Mouse (Mus musculus) neural tube, embryonic 12.5 days (tissue): Measurements from ENCODE around the gene Syne3. TPM values are rescaled to one million over a fixed set of nuclear protein-coding genes. Genes with fewer than 3 reads are reported as not detected.

Experiments
- ATAC-seq: fragments of 200-750 bp; cut with Nextera tagmentation; 2 replicates; pipeline ENCODE4 v1.8.0; 2017; ENCODE audit warnings: low read depth, mild to moderate bottlenecking, moderate TSS enrichment, moderate library complexity; ENCODE audit not compliant: low FRiP score
- H3K27ac ChIP-seq: fragments of 300-500 bp; sonication (generic); 2 replicates; pipeline ENCODE4 v1.5.1; 2016
- H3K27me3 ChIP-seq: fragments of 300-500 bp; sonication (generic); replicated peaks from 2 replicates; pipeline ENCODE4 v1.6.1; 2016; ENCODE audit warnings: mild to moderate bottlenecking
- H3K36me3 ChIP-seq: fragments of 300-500 bp; sonication (generic); 2 replicates; pipeline ENCODE4 v1.6.1; 2016; ENCODE audit warnings: mild to moderate bottlenecking
- H3K4me1 ChIP-seq: fragments of 300-500 bp; sonication (generic); 2 replicates; pipeline ENCODE4 v1.6.1; 2016
- H3K4me2 ChIP-seq: fragments of 300-500 bp; sonication (generic); replicated peaks from 2 replicates; pipeline ENCODE4 v1.6.1; 2016; ENCODE audit warnings: mild to moderate bottlenecking
- H3K4me3 ChIP-seq: fragments of 300-500 bp; sonication (generic); 2 replicates; pipeline ENCODE4 v1.5.1; 2016
- H3K9ac ChIP-seq: fragments of 300-500 bp; sonication (generic); 2 replicates; pipeline ENCODE4 v1.6.1; 2016; ENCODE audit warnings: mild to moderate bottlenecking
- H3K9me3 ChIP-seq: fragments of 300-500 bp; sonication (generic); 2 replicates; pipeline ENCODE4 v1.6.1; 2016; ENCODE audit warnings: mild to moderate bottlenecking
- WGBS: fragments of 180-500 bp; shearing (Covaris S2); methylation state at CpG from one replicate; pipeline ENCODE4 v1.1.7; 2016; 5-methylcytosine and 5-hydroxymethylcytosine counted together
- polyA plus RNA-seq: library from polyadenylated mRNA; unstranded; fragments of >200 nt; fragmentation: Nextera tagmentation; extraction: Ambion mirVana; gene quantifications from 2 replicates; pipeline ENCODE4 v1.2.1, GENCODE M21; 2016

Gene Syne3
- 0.06 and 0.17 TPM in 2 replicates for polyA plus RNA-seq

DNA sequence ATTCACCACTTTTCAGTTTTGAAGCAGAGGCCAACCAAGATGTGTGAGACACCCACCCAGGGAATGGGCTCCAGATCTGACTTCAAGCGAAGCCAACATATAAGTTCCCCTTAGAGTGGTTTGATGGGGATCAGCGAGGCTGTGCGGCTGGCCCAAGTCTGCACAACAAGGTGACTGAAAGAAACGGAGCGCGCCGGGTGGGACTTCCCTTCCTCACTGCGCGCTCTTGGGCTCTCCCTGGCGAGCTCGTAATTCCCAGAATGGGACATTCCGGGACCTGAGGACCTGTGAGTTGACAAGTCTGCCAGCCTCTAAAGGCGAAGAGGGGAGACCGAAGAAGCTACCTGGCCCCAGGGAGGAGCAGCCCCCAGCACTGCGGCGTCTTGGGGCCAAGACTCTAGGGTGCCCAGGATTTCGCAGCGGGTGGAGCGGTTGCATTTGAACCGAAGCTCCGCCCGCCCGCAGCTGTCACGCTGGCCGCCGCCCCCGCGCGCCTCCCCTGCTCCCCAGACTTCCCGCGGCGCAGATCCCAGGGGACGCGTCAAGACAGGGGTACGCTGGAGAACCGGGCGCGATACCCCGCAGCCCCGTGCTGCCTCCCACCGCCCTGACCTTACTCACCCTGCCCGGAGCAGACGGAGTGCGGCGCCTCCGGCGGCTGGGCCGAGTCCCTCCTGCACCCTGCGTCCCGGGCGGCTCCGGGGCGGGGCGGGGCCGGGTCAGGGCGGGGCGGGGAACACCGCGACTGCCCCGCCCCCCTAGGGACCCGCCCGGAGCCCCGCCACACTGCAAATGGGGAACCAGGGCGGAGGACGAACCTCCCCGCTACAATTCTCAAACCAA lies at the start of gene Syne3:
Gene Syne3, minus strand, starts transcription at position 440 of the 843 bp plus-strand sequence.
- H3K4me3 ChIP-seq, result peak within 1 kb of the TSS; percentile 53
- WGBS, result under 1% methylated on average over 66 of the region's 66 CpGs
- peaks cover 20% of the 10 kb centered on the region for H3K4me1 ChIP-seq
- no peak within 1 kb of the TSS for H3K27ac ChIP-seq
- H3K36me3 ChIP-seq, result no peaks in the 10 kb centered on the region
- ATAC-seq, result peak; percentile 68
- peaks cover 42% of the 10 kb centered on the region for H3K27me3 ChIP-seq
- peak within 1 kb of the TSS; percentile 61 for H3K9ac ChIP-seq
- peak within 1 kb of the TSS; percentile 99 for H3K4me2 ChIP-seq
- no peaks in the 10 kb centered on the region for H3K9me3 ChIP-seq

GRCm38 (mm10) chr12:105055308-105055707 lies 45.7 kb upstream of the Syne3 start:
- no peak overlapping the region for H3K4me2 ChIP-seq
- H3K27me3 ChIP-seq, result no peaks in the 10 kb centered on the region
- no peaks in the 10 kb centered on the region for H3K4me1 ChIP-seq
- no peak overlapping the region for H3K9ac ChIP-seq
- no peaks in the 10 kb centered on the region for H3K36me3 ChIP-seq
- 0 out of 2 replicates have a peak, but pooled peaks cover 3% of the 10 kb centered on the region for H3K9me3 ChIP-seq
- no peak overlapping the region for H3K27ac ChIP-seq
- no peak for ATAC-seq
- H3K4me3 ChIP-seq, result no peak overlapping the region
- WGBS, result 87% methylated on average over 6 of the region's 6 CpGs

DNA sequence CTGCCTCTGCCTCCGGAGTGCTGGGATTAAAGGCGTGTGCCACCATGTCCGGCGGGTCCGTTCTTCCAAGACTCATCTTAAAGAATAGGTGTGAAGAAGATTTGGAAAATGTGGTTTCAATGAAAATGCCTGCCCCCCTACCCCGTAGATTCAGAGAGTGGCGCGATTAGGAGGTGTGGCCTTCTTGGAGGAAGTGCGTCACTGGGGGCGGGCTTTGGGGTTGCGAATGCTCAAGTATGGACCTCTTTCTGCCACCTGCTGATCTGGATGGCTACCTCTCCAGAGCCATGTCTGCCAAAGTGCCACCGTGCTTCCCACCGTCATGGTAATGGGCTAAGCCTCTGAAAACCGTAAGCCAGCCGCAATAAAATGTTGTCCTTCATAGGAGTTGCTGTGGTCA lies 44.4 kb upstream of the Syne3 start:
- 94% methylated on average over 15 of the region's 15 CpGs for WGBS
- ATAC-seq, result no peak
- Histone ChIP-seq H3K9ac (no peak overlapping the region), H3K4me1 (no peaks in the 10 kb centered on the region), H3K4me2 (no peak overlapping the region), H3K36me3 (no peaks in the 10 kb centered on the region), H3K9me3 (0 out of 2 replicates have a peak, but pooled peaks cover 3% of the 10 kb centered on the region), H3K27ac (no peak overlapping the region), H3K27me3 (no peaks in the 10 kb centered on the region), H3K4me3 (no peak overlapping the region)

DNA sequence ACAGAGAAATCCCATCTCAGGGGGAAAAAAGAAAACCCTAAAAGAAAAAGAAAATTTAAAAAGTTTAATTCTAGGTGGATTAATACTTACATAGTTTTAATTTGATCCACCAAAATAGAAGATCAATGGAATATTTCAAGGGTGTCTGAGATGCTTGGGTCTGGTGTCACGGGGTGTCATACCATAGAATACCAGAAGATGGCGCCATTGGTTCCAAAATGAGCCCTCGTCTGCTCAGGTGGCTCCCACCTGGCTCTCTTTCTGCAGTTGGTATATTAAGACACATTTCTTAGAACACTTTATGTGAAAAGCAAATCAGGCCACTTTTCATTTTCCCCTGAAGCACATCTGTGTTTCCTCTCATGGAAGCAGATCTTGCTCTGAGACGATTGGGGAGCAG lies 41.3 kb upstream of the Syne3 start:
- 19% methylated on average over 4 of the region's 4 CpGs for WGBS
- no peak for ATAC-seq
- no peak overlapping the region for H3K4me2 ChIP-seq
- H3K27ac ChIP-seq, result no peak overlapping the region
- no peaks in the 10 kb centered on the region for H3K36me3 ChIP-seq
- no peaks in the 10 kb centered on the region for H3K9me3 ChIP-seq
- H3K4me3 ChIP-seq, result no peak overlapping the region
- no peak overlapping the region for H3K9ac ChIP-seq
- no peaks in the 10 kb centered on the region for H3K4me1 ChIP-seq
- H3K27me3 ChIP-seq, result no peaks in the 10 kb centered on the region

GRCm38 (mm10) chr12:105049813-105050212 lies 40.2 kb upstream of the Syne3 start:
- Histone ChIP-seq H3K27ac (no peak overlapping the region), H3K4me3 (no peak overlapping the region), H3K4me2 (no peak overlapping the region), H3K9ac (no peak overlapping the region), H3K27me3 (no peaks in the 10 kb centered on the region), H3K9me3 (no peaks in the 10 kb centered on the region), H3K36me3 (no peaks in the 10 kb centered on the region), H3K4me1 (no peaks in the 10 kb centered on the region)
- ATAC-seq, result no peak
- WGBS, result 83% methylated on average over 12 of the region's 12 CpGs

GRCm38 (mm10) chr12:105048301-105048863 lies 38.8 kb upstream of the Syne3 start:
- H3K27me3 ChIP-seq, result no peaks in the 10 kb centered on the region
- no peak overlapping the region for H3K9ac ChIP-seq
- no peak overlapping the region for H3K4me3 ChIP-seq
- H3K4me1 ChIP-seq, result no peaks in the 10 kb centered on the region
- H3K36me3 ChIP-seq, result no peaks in the 10 kb centered on the region
- H3K27ac ChIP-seq, result no peak overlapping the region
- H3K9me3 ChIP-seq, result no peaks in the 10 kb centered on the region
- H3K4me2 ChIP-seq, result no peak overlapping the region
- no peak for ATAC-seq
- WGBS, result 78% methylated on average over 17 of the region's 17 CpGs

GRCm38 (mm10) chr12:105044775-105045174 lies 35.2 kb upstream of the Syne3 start:
- H3K4me3 ChIP-seq, result no peak overlapping the region
- peaks cover 29% of the 10 kb centered on the region for H3K36me3 ChIP-seq
- no peaks in the 10 kb centered on the region for H3K27me3 ChIP-seq
- H3K9ac ChIP-seq, result no peak overlapping the region
- WGBS, result 90% methylated on average over 9 of the region's 9 CpGs
- no peak for ATAC-seq
- H3K27ac ChIP-seq, result no peak overlapping the region
- no peaks in the 10 kb centered on the region for H3K9me3 ChIP-seq
- no peak overlapping the region for H3K4me2 ChIP-seq
- no peaks in the 10 kb centered on the region for H3K4me1 ChIP-seq

DNA sequence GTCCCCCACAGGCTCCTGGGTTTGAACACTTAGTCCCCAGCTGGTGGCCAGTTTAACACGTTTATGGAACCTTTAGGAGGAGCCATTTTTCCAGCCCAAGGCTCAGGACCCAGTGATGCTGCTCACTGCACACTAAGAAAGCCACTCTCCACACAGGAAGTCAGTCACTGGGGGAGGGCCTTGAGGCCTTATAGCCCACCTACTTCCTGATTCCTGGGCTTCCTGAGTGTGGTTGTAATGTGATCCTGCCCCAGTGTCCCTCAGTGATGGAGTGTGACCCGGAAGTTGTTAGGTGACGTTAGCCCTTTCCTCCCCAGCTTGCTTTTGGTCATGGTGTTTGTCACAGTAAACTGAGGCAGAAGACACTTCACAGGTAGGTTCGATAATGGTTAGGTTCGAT lies 33.5 kb upstream of the Syne3 start:
- Histone ChIP-seq H3K9ac (no peak overlapping the region), H3K36me3 (peaks cover 29% of the 10 kb centered on the region), H3K4me3 (no peak overlapping the region), H3K9me3 (no peaks in the 10 kb centered on the region), H3K27ac (no peak overlapping the region), H3K27me3 (no peaks in the 10 kb centered on the region), H3K4me2 (no peak overlapping the region), H3K4me1 (no peaks in the 10 kb centered on the region)
- WGBS, result 87% methylated on average over 5 of the region's 5 CpGs
- ATAC-seq, result no peak

DNA sequence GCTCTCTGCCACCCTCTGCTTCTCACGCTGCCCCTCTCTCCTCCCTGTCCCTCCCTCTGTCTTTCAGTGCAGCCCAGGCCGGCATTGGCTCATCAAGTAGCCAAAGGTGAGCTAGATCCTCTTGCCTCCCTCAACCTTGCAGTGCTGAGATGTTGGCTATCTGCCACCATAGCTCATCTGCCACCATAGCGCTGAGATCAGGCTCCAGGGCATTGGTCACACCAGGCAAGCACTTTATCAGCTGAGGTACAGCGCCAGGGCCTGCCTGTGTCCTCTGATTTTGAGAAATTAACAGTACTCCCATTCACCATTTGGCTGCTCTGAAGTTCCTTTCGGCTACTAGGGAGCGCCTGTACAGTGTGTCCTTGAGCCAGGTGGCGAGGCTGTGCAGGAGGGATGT lies 31.3 kb upstream of the Syne3 start:
- no peaks in the 10 kb centered on the region for H3K4me1 ChIP-seq
- no peaks in the 10 kb centered on the region for H3K9me3 ChIP-seq
- no peak overlapping the region for H3K27ac ChIP-seq
- peaks cover 29% of the 10 kb centered on the region for H3K36me3 ChIP-seq
- H3K9ac ChIP-seq, result no peak overlapping the region
- no peak overlapping the region for H3K4me3 ChIP-seq
- 95% methylated on average over 7 of the region's 7 CpGs for WGBS
- no peaks in the 10 kb centered on the region for H3K27me3 ChIP-seq
- no peak for ATAC-seq
- H3K4me2 ChIP-seq, result no peak overlapping the region

DNA sequence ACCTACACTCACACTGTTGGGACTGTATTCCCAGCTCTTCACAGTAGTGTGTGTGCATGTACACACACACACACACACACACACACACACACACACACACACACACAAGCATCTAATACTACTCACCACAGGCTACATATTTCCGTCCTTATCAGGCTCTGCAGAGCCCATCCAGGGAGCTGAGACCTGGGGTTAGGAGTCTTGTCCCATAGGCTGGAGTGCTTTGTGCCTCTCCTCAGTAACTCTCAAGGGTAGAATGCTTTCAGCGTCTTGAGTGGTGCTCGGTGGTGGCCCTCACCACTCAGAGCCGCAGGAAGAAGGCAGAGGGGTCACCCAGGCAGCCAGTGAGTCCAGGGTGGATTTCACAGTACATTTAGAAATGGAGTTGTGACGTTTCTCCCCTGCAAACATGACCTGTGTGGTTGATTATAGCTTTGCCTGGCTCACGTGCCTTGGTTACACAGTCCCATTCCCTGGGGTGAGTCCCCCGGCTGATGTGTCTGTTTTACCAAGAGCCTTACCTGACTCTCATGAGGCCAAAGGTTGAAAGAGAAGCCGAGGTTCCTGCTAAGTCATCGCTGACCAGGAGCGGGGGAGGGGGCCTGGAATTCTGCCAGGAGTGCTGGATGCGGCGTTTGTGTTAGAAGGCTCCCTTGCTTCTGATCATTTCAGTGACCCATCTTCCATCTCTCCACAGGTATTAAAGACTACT lies 30.1 kb upstream of the Syne3 start:
- 76% methylated on average over 12 of the region's 12 CpGs for WGBS

DNA sequence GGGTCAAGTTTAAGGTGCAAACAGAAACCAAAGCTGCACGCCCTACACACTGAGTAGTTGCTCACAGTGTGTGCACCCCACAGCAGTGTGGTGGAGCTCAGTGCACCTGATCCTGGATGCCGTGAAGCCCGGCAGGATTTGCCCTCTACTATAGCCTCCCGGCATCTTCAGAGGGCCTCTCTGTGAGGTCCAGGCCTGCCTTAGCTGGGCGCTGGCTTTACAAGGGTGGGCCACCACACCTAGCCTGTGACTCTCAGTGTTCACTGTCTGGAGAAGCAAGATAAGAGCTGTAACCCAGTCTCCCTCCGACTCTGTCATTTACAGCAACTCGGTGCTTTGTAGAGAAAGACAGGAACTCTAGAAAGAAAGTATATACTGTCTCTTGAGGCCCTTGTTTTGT lies 29.3 kb upstream of the Syne3 start:
- Histone ChIP-seq H3K4me3 (no peak overlapping the region), H3K36me3 (peaks cover 33% of the 10 kb centered on the region), H3K4me2 (no peak overlapping the region), H3K9ac (no peak overlapping the region), H3K4me1 (peaks cover 11% of the 10 kb centered on the region), H3K27me3 (no peaks in the 10 kb centered on the region), H3K27ac (no peak overlapping the region), H3K9me3 (no peaks in the 10 kb centered on the region)
- ATAC-seq, result no peak
- WGBS, result 87% methylated on average over 7 of the region's 7 CpGs

More for the DNA sequence above, 30.1 kb upstream of the Syne3 start:
- no peaks in the 10 kb centered on the region for H3K27me3 ChIP-seq
- no peaks in the 10 kb centered on the region for H3K9me3 ChIP-seq
- H3K9ac ChIP-seq, result no peak overlapping the region
- ATAC-seq, result no peak
- H3K4me2 ChIP-seq, result no peak overlapping the region
- no peak overlapping the region for H3K27ac ChIP-seq
- peaks cover 33% of the 10 kb centered on the region for H3K36me3 ChIP-seq
- no peak overlapping the region for H3K4me3 ChIP-seq
- peaks cover 4% of the 10 kb centered on the region; the same call in 1 of the 2 replicates for H3K4me1 ChIP-seq

GRCm38 (mm10) chr12:105038211-105038610 lies 28.6 kb upstream of the Syne3 start:
- H3K4me1 ChIP-seq, result peaks cover 18% of the 10 kb centered on the region
- H3K9ac ChIP-seq, result no peak overlapping the region
- WGBS, result 88% methylated on average over 11 of the region's 11 CpGs
- no peaks in the 10 kb centered on the region for H3K27me3 ChIP-seq
- no peaks in the 10 kb centered on the region for H3K9me3 ChIP-seq
- H3K4me3 ChIP-seq, result no peak overlapping the region
- peaks cover 33% of the 10 kb centered on the region for H3K36me3 ChIP-seq
- H3K27ac ChIP-seq, result no peak overlapping the region
- no peak for ATAC-seq
- no peak overlapping the region for H3K4me2 ChIP-seq
